Mouse (Mus musculus) layer of hippocampus, adult 8-10 months (tissue): ENCODE measurements at regions not wholly inside any gene's neighbourhood (a gene's known extent, or its start where the extent isn't known, plus 50 kb on each side); places are given as distances from the start of the nearest gene placed in this dataset.
A peak's percentile ranks its signal among the peaks of the same experiment; 100 is the strongest.

ENCODE experiments used
- DNase-seq, 2 experiments: peaks; one replicate each; pipeline ENCODE4 v3.0.0; 2022; ENCODE audit warnings: low spot score in 2 of 2

DNA sequence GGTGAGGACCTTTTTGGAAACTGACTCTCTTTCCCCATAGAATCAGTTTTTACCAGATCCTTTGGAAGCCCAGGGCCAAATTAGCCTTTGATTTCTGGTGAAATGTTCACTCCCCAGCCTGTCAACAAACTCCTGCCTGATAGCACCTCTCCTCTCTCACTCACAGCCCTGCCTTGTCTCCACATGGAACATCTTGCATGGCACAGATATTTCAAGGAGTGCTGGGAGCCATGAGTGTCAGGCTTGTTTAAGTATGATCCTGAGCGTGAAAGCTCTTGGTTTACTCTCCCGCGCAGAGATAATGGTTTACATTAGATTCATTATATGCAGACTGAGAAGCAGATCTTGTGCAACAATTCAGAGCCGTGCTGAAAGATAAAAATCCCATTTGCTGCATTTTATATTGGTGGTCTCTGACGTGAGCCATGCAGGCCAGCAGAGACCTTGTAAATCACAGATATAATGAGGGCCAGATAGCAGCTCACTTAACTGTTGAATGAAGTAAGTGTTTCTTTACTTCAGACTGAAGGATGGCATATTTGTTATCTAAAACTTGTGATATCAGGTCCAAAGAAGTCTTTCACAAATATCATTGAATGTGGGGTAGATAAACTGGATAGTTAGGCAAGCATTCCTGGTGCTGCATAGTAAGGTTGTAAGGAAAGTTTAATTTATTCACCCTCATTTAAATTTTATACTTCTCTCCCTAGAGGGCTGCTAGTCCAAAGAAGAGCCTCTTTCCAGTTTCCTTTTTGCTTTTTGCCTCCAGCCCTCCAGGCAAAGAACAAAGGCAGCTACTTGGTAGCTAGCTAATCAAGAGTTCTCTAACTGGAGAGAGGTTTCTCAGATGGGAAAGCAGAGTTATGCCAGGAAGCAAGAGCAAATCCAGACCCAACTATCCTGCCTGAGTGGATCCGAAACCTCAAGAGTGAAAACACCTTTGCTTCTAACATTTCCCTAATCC, 81.8 kb downstream of the Tbx18 start:
- DNase-seq, result no peak

- DNase-seq, result no peak
Measured at GRCm38 (mm10) chr9:87648317-87648716, 82.7 kb downstream of the Tbx18 start.

GRCm38 (mm10) chr9:87645032-87645431, 86.0 kb downstream of the Tbx18 start:
- DNase-seq, result no peak

GRCm38 (mm10) chr9:87633863-87634630, 97.0 kb downstream of the Tbx18 start:
- DNase-seq, result peak; percentile 9

DNA sequence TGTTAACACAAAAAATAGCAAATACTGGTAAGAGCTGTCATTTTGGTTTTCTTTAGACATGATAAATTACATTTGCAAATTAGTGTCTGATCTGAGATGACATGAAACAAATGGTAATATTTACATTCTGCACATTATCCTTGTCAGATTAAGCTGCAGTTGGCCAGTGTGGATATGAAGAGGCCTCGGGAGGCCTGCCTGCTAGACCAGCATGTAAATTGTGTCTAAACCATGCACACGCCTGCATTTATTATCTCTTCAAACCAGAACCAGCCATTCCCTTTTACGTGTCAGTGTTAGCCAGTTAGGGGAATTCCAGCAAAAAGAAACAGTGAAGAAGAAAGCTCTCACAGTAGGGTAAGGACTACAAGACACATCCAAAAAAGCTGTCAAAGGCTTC, 104.6 kb downstream of the Tbx18 start:
- no peak for DNase-seq

DNA sequence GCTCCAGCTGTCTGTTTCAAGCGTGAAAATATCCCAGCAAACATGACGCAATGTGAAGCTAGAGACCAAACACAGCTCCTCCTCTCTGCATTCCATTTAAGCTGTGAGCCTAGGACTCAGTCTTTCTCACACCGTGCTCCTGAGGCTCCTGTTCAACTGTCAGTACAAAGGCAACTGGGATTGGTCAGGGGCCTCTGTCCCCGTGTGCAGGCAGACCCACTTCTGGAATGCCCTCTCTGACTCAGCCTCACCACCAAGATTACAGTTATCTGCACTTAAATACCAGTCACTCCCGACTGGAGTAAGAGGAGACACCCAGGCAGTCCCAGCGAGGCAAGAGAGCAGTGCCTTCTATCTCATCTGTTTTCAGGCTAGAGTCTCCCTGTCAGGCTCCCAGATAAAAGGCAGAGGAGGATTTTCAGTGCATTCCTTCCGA, 112.8 kb downstream of the Tbx18 start:
- DNase-seq, result no peak

DNA sequence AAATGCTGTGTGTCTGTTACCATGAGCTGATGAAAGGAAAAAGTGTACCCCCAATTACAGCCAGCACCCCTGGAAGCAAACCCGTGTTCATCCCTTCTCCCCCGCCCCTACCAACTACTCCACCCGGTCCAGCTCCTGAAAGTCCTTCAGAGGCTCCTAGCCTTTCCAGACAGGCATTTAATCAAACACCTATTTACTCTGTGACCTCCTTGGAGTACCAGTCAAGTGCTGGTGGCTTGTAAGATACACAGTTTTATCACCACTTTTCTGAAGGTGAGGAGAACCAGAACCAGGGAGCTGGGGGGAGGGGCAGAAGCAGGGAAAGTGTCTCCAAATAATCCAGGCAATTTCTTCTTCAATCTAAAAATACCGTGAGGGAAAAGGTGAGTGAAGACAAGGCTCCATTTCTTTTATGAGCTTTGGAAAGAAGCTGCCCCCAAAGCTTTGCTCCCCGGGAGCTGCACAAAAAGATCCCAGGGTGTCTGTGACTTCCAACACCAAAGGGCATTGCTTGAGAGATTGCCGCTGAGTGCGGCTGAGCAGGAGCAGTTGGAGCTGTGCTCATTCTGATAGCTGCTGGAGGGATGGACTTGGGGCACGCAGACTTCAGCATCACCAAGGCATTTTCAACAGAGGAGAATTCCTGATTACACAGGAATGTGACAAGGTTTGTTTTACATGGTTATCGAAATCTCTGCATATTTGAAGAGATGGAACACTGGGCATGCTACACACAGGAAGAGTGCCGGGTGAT, 123.0 kb downstream of the Tbx18 start:
- DNase-seq, result no peak

DNA sequence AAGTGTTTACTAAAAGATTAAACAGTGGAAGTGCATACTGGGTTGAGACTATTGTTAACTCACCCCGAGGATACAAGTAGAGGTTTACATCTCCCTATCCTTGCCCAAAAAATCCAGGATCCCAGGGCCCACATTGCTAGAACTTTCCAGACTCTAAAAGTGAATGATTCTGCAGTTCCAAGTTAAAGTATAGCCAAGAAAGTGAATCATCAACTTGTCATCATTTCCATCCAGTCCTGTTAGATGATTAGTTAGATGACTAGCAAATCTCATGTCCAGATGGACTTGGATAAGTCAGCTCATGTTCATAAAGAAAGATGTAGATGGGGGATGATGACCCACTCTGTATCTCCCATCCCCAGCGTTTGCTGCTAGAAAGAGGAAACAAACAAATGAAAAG, 155.5 kb downstream of the Tbx18 start:
- DNase-seq, result no peak

DNA sequence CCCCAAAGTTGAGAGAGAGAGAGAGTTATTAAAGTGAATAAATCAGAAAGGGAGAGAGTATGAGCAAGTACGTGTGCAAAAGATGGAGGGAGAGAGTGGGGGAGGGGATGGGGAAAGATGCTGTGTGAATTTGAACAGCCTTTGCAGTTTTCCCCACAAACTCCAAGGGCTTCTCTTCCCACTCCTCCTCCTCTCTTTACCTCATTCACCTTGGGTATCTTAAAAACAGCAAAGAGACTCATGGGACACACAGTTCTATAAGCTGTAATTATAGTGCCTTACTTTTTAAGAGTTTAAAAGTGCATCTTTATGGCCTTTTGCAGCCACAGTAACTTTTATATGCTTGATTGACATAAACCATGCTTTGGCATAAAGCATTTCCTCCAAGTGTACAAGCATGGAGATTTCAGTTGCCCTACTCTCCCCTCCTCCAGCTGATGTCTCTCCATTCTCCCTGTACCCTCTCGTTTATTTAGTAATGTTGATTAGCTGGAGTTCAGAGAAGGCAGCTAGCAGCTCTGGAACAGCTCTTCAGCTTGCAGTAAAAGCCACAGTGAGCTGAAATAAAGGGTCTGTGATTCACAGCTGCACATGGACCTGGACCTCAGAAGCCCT, 156.7 kb downstream of the Tbx18 start:
- DNase-seq, result no peak

DNA sequence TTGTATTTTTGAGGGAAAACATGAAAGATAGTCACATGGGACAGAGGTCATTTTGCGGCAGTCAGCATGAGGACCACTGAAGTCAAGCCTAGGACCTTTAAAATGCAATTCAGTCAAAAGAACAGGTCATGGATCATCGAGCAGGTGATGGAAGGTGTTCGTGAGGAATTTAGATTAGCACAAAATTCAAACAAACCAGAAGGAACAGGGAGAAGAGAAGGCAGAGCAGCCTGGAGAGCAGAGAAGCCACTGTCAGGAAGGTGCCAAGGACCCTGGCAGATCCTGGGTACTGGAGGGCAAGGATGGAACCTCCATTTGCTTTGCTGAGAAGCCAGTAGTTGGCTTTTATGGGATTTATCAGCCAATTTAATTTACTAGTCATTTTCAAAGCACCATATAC, 167.8 kb downstream of the Tbx18 start:
- no peak for DNase-seq

- DNase-seq, result no peak
Measured at GRCm38 (mm10) chr9:87562796-87563195, 168.3 kb downstream of the Tbx18 start.

DNA sequence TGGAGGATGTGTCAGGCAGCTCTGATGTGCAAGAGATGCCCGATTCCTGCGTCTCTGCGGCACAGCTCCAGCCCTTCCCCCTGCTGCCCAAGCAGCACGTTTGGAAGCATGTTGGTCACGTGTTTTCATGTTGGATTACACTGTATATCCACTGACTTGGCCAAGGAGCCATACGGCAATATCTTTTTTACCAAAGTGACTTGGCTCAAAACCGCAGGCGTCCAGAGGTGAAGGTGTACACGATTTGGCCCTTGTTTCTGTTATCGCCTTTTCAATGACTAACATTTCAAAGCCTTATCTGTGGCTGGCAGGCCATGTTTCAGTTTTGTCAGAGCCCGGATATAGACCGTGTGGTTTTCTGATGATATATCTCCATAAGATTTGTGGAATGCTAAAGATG, 173.2 kb downstream of the Tbx18 start:
- DNase-seq, result no peak

- DNase-seq, result no peak
Measured at GRCm38 (mm10) chr9:87556953-87557394, 174.1 kb downstream of the Tbx18 start.

DNA sequence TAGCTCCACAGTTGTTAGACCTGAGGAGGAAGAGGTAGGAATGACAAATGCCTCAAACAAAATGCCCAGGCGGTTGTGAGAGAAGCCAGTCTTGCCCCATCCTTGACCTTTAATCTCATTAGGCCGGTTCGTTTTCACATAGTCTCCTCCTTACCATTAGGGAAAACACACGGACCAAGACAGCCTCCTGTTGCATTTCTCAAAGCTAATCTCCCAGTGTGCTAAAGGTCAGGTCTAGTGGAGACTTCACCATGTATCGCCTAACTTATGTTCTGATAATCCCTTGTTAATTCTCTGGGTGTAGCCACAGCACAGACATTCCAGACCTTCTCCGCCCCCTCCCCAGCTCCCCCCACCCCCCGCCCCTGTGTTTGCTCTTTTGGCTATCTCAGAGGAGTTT, 174.5 kb downstream of the Tbx18 start:
- no peak for DNase-seq

GRCm38 (mm10) chr9:87533182-87533581, 197.9 kb downstream of the Tbx18 start:
- DNase-seq, result no peak

GRCm38 (mm10) chr9:87529908-87530307, 201.2 kb downstream of the Tbx18 start:
- DNase-seq, result no peak

DNA sequence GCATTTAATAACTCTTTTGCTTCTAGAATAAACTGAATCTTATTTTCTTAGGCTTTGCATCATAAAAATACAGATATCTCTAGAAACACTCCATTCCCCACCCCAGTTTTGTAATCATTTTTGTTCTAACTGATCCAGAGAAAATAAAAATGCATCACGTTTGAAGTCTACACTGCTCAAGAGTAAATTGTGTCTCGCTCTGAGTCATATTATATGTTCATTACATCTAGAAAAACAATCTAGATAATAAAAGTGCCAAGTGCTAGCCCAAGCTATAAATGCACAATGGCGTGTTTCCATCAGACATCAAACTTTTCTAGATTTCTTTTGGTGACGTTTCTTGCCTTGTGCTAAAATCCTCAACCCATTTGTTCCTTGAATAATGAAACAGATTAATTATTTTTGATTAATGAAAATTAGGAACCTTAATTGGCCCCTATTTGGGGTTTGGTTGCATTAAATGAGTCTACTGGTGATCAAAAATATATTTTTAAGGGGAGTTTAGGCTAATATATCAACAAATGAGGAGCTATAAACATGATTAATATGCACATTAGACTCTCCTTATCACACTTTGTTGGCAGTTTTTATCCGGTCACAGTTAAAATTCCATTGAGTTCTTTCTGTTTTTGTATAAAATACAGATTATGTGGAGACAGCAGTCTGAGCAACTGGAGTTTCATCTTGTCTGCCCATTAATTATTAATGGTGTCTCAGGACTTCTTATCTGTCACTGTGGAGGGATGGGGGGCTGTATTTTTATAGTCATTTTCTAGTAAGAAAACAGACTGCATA, 206.0 kb downstream of the Tbx18 start:
- no peak for DNase-seq

- DNase-seq, result no peak
Measured at GRCm38 (mm10) chr9:87510683-87511082, 220.4 kb downstream of the Tbx18 start.

- no peak for DNase-seq
Measured at GRCm38 (mm10) chr9:87504673-87505385, 226.2 kb downstream of the Tbx18 start.

- DNase-seq, result no peak
Measured at GRCm38 (mm10) chr9:87464141-87464540, 208.8 kb upstream of the Cep162 start.
